Mouse (Mus musculus) embryonic fibroblast, embryonic 13.5 days (primary cell): Measurements from ENCODE around the gene Gemin8.

ENCODE experiments used
- CTCF ChIP-seq: IDR thresholded peaks from 2 replicates; pipeline ENCODE4 v1.5.1; 2011; ENCODE audit warnings: mild to moderate bottlenecking, control low read depth, low read length, moderate library complexity, borderline replicate concordance; ENCODE audit not compliant: insufficient read depth
- POLR2A ChIP-seq: IDR thresholded peaks from 2 replicates; pipeline ENCODE4 v1.6.1; 2011; ENCODE audit warnings: low read depth, mild to moderate bottlenecking, control low read depth, low read length, moderate library complexity

GRCm38 (mm10) chrX:166214576-166214975 lies 44.3 kb downstream of the Gemin8 start:
- TF ChIP-seq POLR2A (no peak), CTCF (no peak)
